Mouse (Mus musculus): ENCODE measurements around the gene Ifnar1.
A peak's percentile ranks its signal among the peaks of the same experiment; 100 is the strongest.

The Ifnar1 gene

GRCm38 (mm10) chr16:91546391-91546835 is 61.4 kb downstream of the Ifnar1 start:
- DNase-seq = no peak

- DNase-seq = peak; percentile 64
These were observed 62.1 kb downstream of the Ifnar1 start, which contains the start of gene Ifngr2 for GRCm38 (mm10) chr16:91546836-91547741. Gene Ifngr2, plus strand, starts transcription at chr16:91547072.

GRCm38 (mm10) chr16:91547974-91548373 is 62.9 kb downstream of the Ifnar1 start:
- no peak for DNase-seq

- no peak for DNase-seq
These were observed 63.5 kb downstream of the Ifnar1 start for GRCm38 (mm10) chr16:91548586-91548985.

- no peak for DNase-seq
These were observed 64.0 kb downstream of the Ifnar1 start for GRCm38 (mm10) chr16:91548996-91549395.

GRCm38 (mm10) chr16:91549616-91550015 is 64.6 kb downstream of the Ifnar1 start:
- DNase-seq = peak; percentile 23

- DNase-seq = no peak
These were observed 66.1 kb downstream of the Ifnar1 start for GRCm38 (mm10) chr16:91551081-91551524.

GRCm38 (mm10) chr16:91552072-91552471 is 67.0 kb downstream of the Ifnar1 start:
- DNase-seq = peak; percentile 31

GRCm38 (mm10) chr16:91553625-91554024 is 68.6 kb downstream of the Ifnar1 start:
- DNase-seq = no peak

- DNase-seq = no peak
These were observed 70.1 kb downstream of the Ifnar1 start for GRCm38 (mm10) chr16:91555017-91555605.

GRCm38 (mm10) chr16:91556659-91557058 is 71.6 kb downstream of the Ifnar1 start:
- no peak for DNase-seq

Measured in retina, postnatal 1 day (tissue).